Mouse (Mus musculus) liver, embryonic 14.5 days (tissue): ENCODE measurements around the gene Atp6v1b1. TPM values are rescaled to one million over a fixed set of nuclear protein-coding genes. Genes with fewer than 3 reads are reported as not detected.
A peak's percentile ranks its signal among the peaks of the same experiment; 100 is the strongest.

Experiments
- ATAC-seq: fragments of 200-750 bp; cut with Nextera tagmentation; 2 replicates; pipeline ENCODE4 v1.8.0; 2017; ENCODE audit warnings: moderate number of reproducible peaks, mild to moderate bottlenecking, moderate library complexity; ENCODE audit not compliant: insufficient read depth
- DNase-seq, 3 experiments: peaks; one replicate each; pipeline ENCODE4 v3.0.0-alpha.2; 2012 to 2013; ENCODE audit warnings: low read depth in 3 of 3, low spot score in 3 of 3
- H3K27ac ChIP-seq: fragments of 300-500 bp; sonication (generic); 2 replicates; pipeline ENCODE4 v1.5.1; 2014; ENCODE audit warnings: moderate library complexity, mild to moderate bottlenecking, control low read depth, inconsistent platforms
- H3K27me3 ChIP-seq: fragments of 300-500 bp; sonication (generic); 2 replicates; pipeline ENCODE4 v1.6.1; 2014; ENCODE audit warnings: mild to moderate bottlenecking, low read length, moderate library complexity; ENCODE audit not compliant: control insufficient read depth, insufficient read depth
- H3K36me3 ChIP-seq: fragments of 300-500 bp; sonication (generic); replicated peaks from 2 replicates; pipeline ENCODE4 v1.6.1; 2014; ENCODE audit warnings: low read depth; ENCODE audit not compliant: control insufficient read depth, insufficient read depth
- H3K4me1 ChIP-seq, 2 experiments: fragments of 200-500 bp in 1 of 2; fragments of 300-500 bp in 1 of 2; sonication (generic) in 1 of 2; replicated peaks; 2 replicates each; pipeline ENCODE4 v1.6.1; 2012 to 2014; ENCODE audit warnings: antibody characterized with exemption in 1 of 2, inconsistent platforms in 1 of 2, low read length in 1 of 2; ENCODE audit not compliant: control insufficient read depth in 2 of 2, insufficient read depth in 2 of 2
- H3K4me2 ChIP-seq: fragments of 300-500 bp; sonication (generic); 2 replicates; pipeline ENCODE4 v1.6.1; 2014; ENCODE audit warnings: low read depth, mild to moderate bottlenecking, control low read depth, moderate library complexity
- H3K4me3 ChIP-seq, 2 experiments: fragments of 200-500 bp in 1 of 2; fragments of 300-500 bp in 1 of 2; sonication (generic) in 1 of 2; 2 replicates each; pipeline ENCODE4 v1.5.1; 2012 to 2014; ENCODE audit warnings: low read depth in 2 of 2, low read length in 2 of 2, mild to moderate bottlenecking in 2 of 2, control low read depth in 1 of 2, inconsistent platforms in 1 of 2, moderate library complexity in 1 of 2; ENCODE audit not compliant: insufficient read depth in 1 of 2
- H3K9ac ChIP-seq: fragments of 300-500 bp; sonication (generic); replicated peaks from 2 replicates; pipeline ENCODE4 v1.6.1; 2014; ENCODE audit warnings: mild to moderate bottlenecking, control low read depth, moderate library complexity
- H3K9me3 ChIP-seq: fragments of 300-500 bp; sonication (generic); 2 replicates; pipeline ENCODE4 v1.6.1; 2016; ENCODE audit warnings: low read length, mixed read lengths; ENCODE audit not compliant: control insufficient read depth
- CTCF ChIP-seq: IDR thresholded peaks from 2 replicates; pipeline ENCODE4 v1.5.1; 2016; ENCODE audit warnings: antibody characterized with exemption, low read depth, control low read depth
- EP300 ChIP-seq: IDR thresholded peaks from 2 replicates; pipeline ENCODE4 v1.6.1; 2016; ENCODE audit warnings: antibody characterized with exemption, low read depth
- WGBS: fragments of 180-500 bp; shearing (Covaris S2); extraction: QIAGEN DNeasy Blood & Tissue Kit; methylation state at CpG from one replicate; pipeline ENCODE4 v1.1.7; 2014; ENCODE audit not compliant: insufficient replicate concordance; 5-methylcytosine and 5-hydroxymethylcytosine counted together
- polyA plus RNA-seq, 2 experiments: library from polyadenylated mRNA; depleted of rRNA in 1 of 2; stranded (reverse) in 1 of 2; unstranded in 1 of 2; fragments of >200 nt; fragmentation: Nextera tagmentation in 1 of 2; extraction: Ambion mirVana in 1 of 2; gene quantifications; 2 replicates each; pipeline versions ENCODE4 v1.2.1 to v1.2.3; 2012 to 2014

The Atp6v1b1 gene
- polyA plus RNA-seq, 2 experiments = 0.02 TPM; not detected in 1

DNA sequence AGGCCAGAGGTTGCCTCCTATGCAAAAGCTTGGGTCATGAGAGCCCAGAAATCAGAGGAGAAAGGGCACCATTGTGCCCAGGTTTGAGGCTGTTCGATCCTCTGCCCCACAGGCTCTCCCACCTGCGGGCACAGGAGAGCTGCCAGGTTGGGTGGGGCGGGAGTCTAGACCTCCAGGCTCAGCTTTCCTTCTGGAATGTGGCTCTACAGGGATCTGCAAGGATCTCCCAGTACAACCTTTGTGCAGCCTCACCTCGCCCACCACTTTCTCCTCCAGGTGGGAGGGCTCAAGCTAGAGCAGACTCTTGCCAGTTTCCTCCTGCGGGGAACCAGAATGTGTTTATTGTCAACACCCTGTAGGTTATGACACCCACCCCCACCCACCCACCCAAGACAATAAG, 1.8 kb downstream of the Atp6v1b1 start:
- H3K27me3 ChIP-seq = no peaks in the 10 kb centered on the region
- no peak for DNase-seq
- no peak for ATAC-seq
- no peak overlapping the region for H3K4me2 ChIP-seq
- TF ChIP-seq EP300 (no peak), CTCF (no peak)
- no peak overlapping the region for H3K27ac ChIP-seq
- H3K4me3 ChIP-seq = no peak overlapping the region
- no peaks in the 10 kb centered on the region for H3K36me3 ChIP-seq
- H3K4me1 ChIP-seq = no peaks in the 10 kb centered on the region
- H3K9ac ChIP-seq = no peak overlapping the region
- 50% methylated on average over 5 of the region's 5 CpGs for WGBS
- H3K9me3 ChIP-seq = no peaks in the 10 kb centered on the region

- no peak overlapping the region for H3K4me2 ChIP-seq
- no peaks in the 10 kb centered on the region for H3K4me1 ChIP-seq
- DNase-seq (no peak), ATAC-seq (no peak)
- 41% methylated on average over 2 of the region's 2 CpGs for WGBS
- no peaks in the 10 kb centered on the region for H3K36me3 ChIP-seq
- H3K27ac ChIP-seq = no peak overlapping the region
- H3K4me3 ChIP-seq = no peak overlapping the region
- H3K9me3 ChIP-seq = no peaks in the 10 kb centered on the region
- no peak for TF ChIP-seq EP300
- H3K27me3 ChIP-seq = no peaks in the 10 kb centered on the region
- no peak overlapping the region for H3K9ac ChIP-seq
Observed at GRCm38 (mm10) chr6:83745466-83745865, 2.7 kb downstream of the Atp6v1b1 start.

DNA sequence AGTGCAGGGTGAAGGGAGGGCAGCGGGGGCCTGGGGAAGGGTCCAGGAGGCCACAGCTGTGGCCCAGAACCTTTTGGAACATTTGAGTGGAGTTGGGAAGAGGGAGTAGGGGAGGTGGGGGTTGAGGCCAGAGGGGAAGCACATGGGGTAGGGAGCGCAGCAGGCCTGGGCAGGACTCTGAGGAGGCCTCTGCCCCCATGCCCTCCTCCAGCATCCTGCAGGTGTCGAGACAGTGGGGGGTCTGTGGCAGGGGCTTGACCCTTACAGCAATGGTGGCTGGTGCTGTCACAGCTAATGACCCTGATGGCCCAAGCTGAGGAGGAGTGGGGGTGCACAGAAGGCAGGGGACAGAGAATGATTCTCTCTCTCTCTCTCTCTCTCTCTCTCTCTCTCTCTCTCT, 6.5 kb downstream of the Atp6v1b1 start:
- Histone ChIP-seq H3K4me2 (no peak overlapping the region), H3K4me1 (no peaks in the 10 kb centered on the region), H3K27ac (no peak overlapping the region), H3K9me3 (no peaks in the 10 kb centered on the region), H3K4me3 (no peak overlapping the region), H3K36me3 (no peaks in the 10 kb centered on the region), H3K9ac (no peak overlapping the region), H3K27me3 (peaks cover 4% of the 10 kb centered on the region; the same call in 1 of the 2 replicates)
- ATAC-seq = no peak
- 70% methylated on average over 3 of the region's 3 CpGs for WGBS
- no peak for DNase-seq
- TF ChIP-seq EP300 = no peak

GRCm38 (mm10) chr6:83750171-83750684, 7.4 kb downstream of the Atp6v1b1 start:
- WGBS = 5% methylated on average over 11 of the region's 11 CpGs
- H3K4me1 ChIP-seq = no peaks in the 10 kb centered on the region
- H3K27me3 ChIP-seq = peaks cover 4% of the 10 kb centered on the region; the same call in 1 of the 2 replicates
- DNase-seq (no peak), ATAC-seq (no peak)
- no peak overlapping the region for H3K9ac ChIP-seq
- no peak overlapping the region for H3K27ac ChIP-seq
- H3K4me2 ChIP-seq = no peak overlapping the region
- no peak overlapping the region for H3K4me3 ChIP-seq
- no peaks in the 10 kb centered on the region for H3K9me3 ChIP-seq
- TF ChIP-seq CTCF = peak; percentile 87
- no peak for TF ChIP-seq EP300
- no peaks in the 10 kb centered on the region for H3K36me3 ChIP-seq

GRCm38 (mm10) chr6:83756051-83756450, 13.3 kb downstream of the Atp6v1b1 start:
- no peak for DNase-seq
- WGBS = 51% methylated on average over 9 of the region's 9 CpGs
- Histone ChIP-seq H3K4me1 (no peaks in the 10 kb centered on the region), H3K9ac (no peak overlapping the region), H3K27ac (no peak overlapping the region), H3K36me3 (no peaks in the 10 kb centered on the region), H3K27me3 (peaks cover 28% of the 10 kb centered on the region), H3K4me2 (no peak overlapping the region), H3K9me3 (no peaks in the 10 kb centered on the region), H3K4me3 (no peak overlapping the region)
- TF ChIP-seq EP300 = no peak
- no peak for TF ChIP-seq CTCF
- ATAC-seq = no peak
